ENCODE assay signal across 8 mouse cellular contexts in the genomic region with DNA sequence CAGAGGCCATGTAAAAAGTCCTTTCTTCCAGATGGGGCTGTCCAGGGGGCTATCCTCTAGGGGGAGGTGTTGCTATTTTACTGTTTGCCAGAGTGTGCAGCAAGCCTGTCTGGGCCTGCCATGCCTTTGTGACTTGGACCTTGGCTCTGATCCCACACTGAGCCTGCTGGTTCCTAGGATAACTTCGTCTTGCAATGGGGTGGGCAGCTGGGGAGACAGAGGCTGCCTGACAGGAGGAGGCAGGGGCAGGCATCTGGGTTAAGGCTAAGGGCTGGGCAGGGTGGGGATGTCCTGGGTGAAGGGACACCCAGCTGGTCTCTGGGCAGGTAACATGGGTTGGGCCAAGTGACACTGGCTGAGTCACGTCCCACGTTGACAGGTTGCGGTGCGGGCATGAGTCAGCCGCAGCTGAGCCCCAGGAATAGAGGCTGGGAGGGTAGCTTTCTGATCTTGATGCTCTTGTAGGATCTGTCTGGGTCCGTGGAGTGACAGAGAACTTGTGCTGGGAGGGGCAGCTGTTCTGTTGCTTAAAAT. TPM values are rescaled to one million over a fixed set of nuclear protein-coding genes. Genes with fewer than 3 reads are reported as not detected.
DNase-seq lines count a peak whose midpoint lies in the region; ATAC-seq lines count a peak whose summit lies in the region.

No protein-coding gene starts in this region.

- H3K4me3 ChIP-seq in hindbrain, embryonic 10.5 days: no peak overlapping the region
- H3K4me3 ChIP-seq in hindbrain, embryonic 11.5 days (ENCODE audit: low read depth, low read length): no peak overlapping the region
- no peak overlapping the region for H3K4me3 ChIP-seq in forebrain, embryonic 14.5 days (ENCODE audit: low read depth, low read length)

- 86% methylated on average over 7 of the region's 7 CpGs for WGBS in hindbrain, embryonic 10.5 days
- WGBS in hindbrain, embryonic 11.5 days: 85% methylated on average over 7 of the region's 7 CpGs
- 75% methylated on average over 7 of the region's 7 CpGs for WGBS in forebrain, embryonic 14.5 days

- no peaks in the 10 kb centered on the region for H3K36me3 ChIP-seq in hindbrain, embryonic 10.5 days
- H3K36me3 ChIP-seq in hindbrain, embryonic 11.5 days (ENCODE audit: control insufficient read depth, insufficient read depth, low read length): no peaks in the 10 kb centered on the region
- H3K36me3 ChIP-seq in forebrain, embryonic 14.5 days (ENCODE audit: control insufficient read depth, insufficient read depth, low read length): no peaks in the 10 kb centered on the region

- DNase-seq in hindbrain, embryonic 10.5 days (ENCODE audit: low spot score): no peak
- DNase-seq in hindbrain, embryonic 11.5 days (ENCODE audit: low spot score): no peak
- peak; percentile 90 for DNase-seq in MN1 (ENCODE audit: low spot score)
- peak; percentile 65 for DNase-seq in forebrain, embryonic 14.5 days (ENCODE audit: low spot score)
- peak; percentile 30 for DNase-seq in induced T-regulatory cell, adult 2 months (ENCODE audit: low read depth)
- DNase-seq in lung, adult 18-20 months: peak; percentile 65 to 72
- DNase-seq in urinary bladder, adult 18-20 months (ENCODE audit: low spot score in 2 of 2): peak; percentile 48 to 71

- H3K4me2 ChIP-seq in hindbrain, embryonic 11.5 days (replicated peaks; ENCODE audit: low read depth, low read length): no peak overlapping the region
- no peak overlapping the region for H3K4me2 ChIP-seq in forebrain, embryonic 14.5 days (ENCODE audit: low read length)

- H3K27ac ChIP-seq in hindbrain, embryonic 10.5 days: peak overlapping the region; percentile 50; the same call in 1 of the 2 replicates
- no peak overlapping the region for H3K27ac ChIP-seq in hindbrain, embryonic 11.5 days (ENCODE audit: low read depth, low read length)
- no peak overlapping the region for H3K27ac ChIP-seq in forebrain, embryonic 14.5 days (ENCODE audit: low read depth, low read length)

- H3K4me1 ChIP-seq in hindbrain, embryonic 10.5 days (replicated peaks): peaks cover 52% of the 10 kb centered on the region
- no peaks in the 10 kb centered on the region for H3K4me1 ChIP-seq in hindbrain, embryonic 11.5 days (replicated peaks; ENCODE audit: control insufficient read depth, insufficient read depth, low read length)
- H3K4me1 ChIP-seq in forebrain, embryonic 14.5 days (ENCODE audit: control insufficient read depth, insufficient read depth, low read length): peaks cover 4% of the 10 kb centered on the region; the same call in 1 of the 2 replicates

- ATAC-seq in hindbrain, embryonic 11.5 days (ENCODE audit: low FRiP score): no peak
- ATAC-seq in forebrain, embryonic 14.5 days: peak; percentile 46; the same call in 1 of the 2 replicates
- ATAC-seq in erythroblast, adult 5-6 weeks (replicated peaks; ENCODE audit: low FRiP score, poor library complexity, severe bottlenecking): no peak

- no peaks in the 10 kb centered on the region for H3K9me3 ChIP-seq in hindbrain, embryonic 10.5 days
- H3K9me3 ChIP-seq in hindbrain, embryonic 11.5 days (ENCODE audit: control insufficient read depth, low read length): no peaks in the 10 kb centered on the region
- H3K9me3 ChIP-seq in forebrain, embryonic 14.5 days (replicated peaks; ENCODE audit: control insufficient read depth, low read length): no peaks in the 10 kb centered on the region

- no peak overlapping the region for H3K9ac ChIP-seq in hindbrain, embryonic 11.5 days (ENCODE audit: low read depth, low read length)
- H3K9ac ChIP-seq in forebrain, embryonic 14.5 days (ENCODE audit: low read length): no peak overlapping the region

- 0 out of 2 replicates have a peak, but pooled peaks cover 4% of the 10 kb centered on the region for H3K27me3 ChIP-seq in hindbrain, embryonic 10.5 days (ENCODE audit: insufficient read depth, poor library complexity, severe bottlenecking)
- no peaks in the 10 kb centered on the region for H3K27me3 ChIP-seq in hindbrain, embryonic 11.5 days (ENCODE audit: control insufficient read depth, insufficient read depth, low read length)
- no peaks in the 10 kb centered on the region for H3K27me3 ChIP-seq in forebrain, embryonic 14.5 days (replicated peaks; ENCODE audit: control insufficient read depth, insufficient read depth, low read length)

RNA-seq across cellular contexts. Expression of gene Cryaa, which starts 51.4 kb away (rescaled TPM):
- polyA plus RNA-seq in hindbrain, embryonic 10.5 days (2016; fragmentation: Nextera tagmentation; extraction: Ambion mirVana): not detected in 2 replicates
- polyA plus RNA-seq in hindbrain, embryonic 11.5 days (2014; fragmentation: Nextera tagmentation; extraction: Ambion mirVana): not detected in 2 replicates
- polyA plus RNA-seq in forebrain, embryonic 14.5 days (2014; fragmentation: Nextera tagmentation; extraction: Ambion mirVana): 0.14 TPM in 1 of 2 replicates, not detected in the other
- total RNA-seq in erythroblast, adult 5-6 weeks (2015; ENCODE audit: low replicate concordance): not detected in 2 replicates
- not detected in 2 replicates for total RNA-seq in erythroblast, adult 5-6 weeks (2017; ENCODE audit: low replicate concordance)

Comparison
In these comparisons a context has a peak if more than half of its experiments do, and no peak if none do; other contexts are left out.
1. DNase-seq: peak in MN1 (single experiment), forebrain, embryonic 14.5 days (single experiment), induced T-regulatory cell, adult 2 months (single experiment), lung, adult 18-20 months (2 of 2) and urinary bladder, adult 18-20 months (2 of 2); none in hindbrain, embryonic 10.5 days (single experiment) and hindbrain, embryonic 11.5 days (single experiment).